Mouse (Mus musculus) ES-E14 (cell line): ENCODE results near the gene Fam222b. TPM values are rescaled to one million over a fixed set of nuclear protein-coding genes. Genes with fewer than 3 reads are reported as not detected.

Source experiments
- DNase-seq: peaks from one replicate; pipeline ENCODE4 v3.0.0-alpha.2; 2013; ENCODE audit warnings: low read depth, low spot score
- H3K27ac ChIP-seq: 2 replicates; pipeline ENCODE4 v1.5.1; 2012; ENCODE audit warnings: low read depth, mild to moderate bottlenecking, low read length, moderate library complexity, mixed read lengths; ENCODE audit not compliant: poor library complexity, insufficient read depth, severe bottlenecking
- H3K36me3 ChIP-seq: 2 replicates; pipeline ENCODE4 v1.6.1; 2012; ENCODE audit warnings: mild to moderate bottlenecking, low read length, moderate library complexity, mixed read lengths; ENCODE audit not compliant: control insufficient read depth, poor library complexity, insufficient read depth, severe bottlenecking
- H3K4me1 ChIP-seq, 2 experiments: fragments of 150-350 bp in 1 of 2; sonication (generic) in 1 of 2; 2 replicates each; pipeline ENCODE4 v1.6.1; 2012; ENCODE audit warnings: low read length in 2 of 2, mild to moderate bottlenecking in 1 of 2, mixed read lengths in 1 of 2; ENCODE audit not compliant: control insufficient read depth in 2 of 2, insufficient read depth in 2 of 2, poor library complexity in 1 of 2
- H3K4me3 ChIP-seq, 2 experiments: fragments of 150-350 bp in 1 of 2; sonication (generic) in 1 of 2; 2 replicates each; pipeline ENCODE4 v1.5.1; 2012; ENCODE audit warnings: low read length in 2 of 2, low read depth in 1 of 2, mild to moderate bottlenecking in 1 of 2, mixed read lengths in 1 of 2; ENCODE audit not compliant: insufficient read depth in 1 of 2, poor library complexity in 1 of 2, severe bottlenecking in 1 of 2
- H3K9ac ChIP-seq: 2 replicates; pipeline ENCODE4 v1.6.1; 2012; ENCODE audit warnings: low read depth, mild to moderate bottlenecking, low read length, mixed read lengths; ENCODE audit not compliant: poor library complexity, insufficient read depth, severe bottlenecking
- H3K9me3 ChIP-seq: fragments of 150-350 bp; sonication (generic); 2 replicates; pipeline ENCODE4 v1.6.1; 2012; ENCODE audit warnings: low read depth, mild to moderate bottlenecking, low read length; ENCODE audit not compliant: control insufficient read depth, insufficient read depth
- CHD2 ChIP-seq: IDR thresholded peaks from 2 replicates; pipeline ENCODE4 v1.6.1; 2014; ENCODE audit warnings: mild to moderate bottlenecking, low read depth, low read length, inconsistent platforms
- HCFC1 ChIP-seq: IDR thresholded peaks from 2 replicates; pipeline ENCODE4 v1.6.1; 2012; ENCODE audit warnings: low read length, inconsistent platforms, borderline replicate concordance; ENCODE audit not compliant: insufficient read depth
- MAFK ChIP-seq: IDR thresholded peaks from 2 replicates; pipeline ENCODE4 v1.6.1; 2014; ENCODE audit warnings: mild to moderate bottlenecking, low read depth, low read length, inconsistent platforms; ENCODE audit not compliant: insufficient read depth
- ZC3H11A ChIP-seq: IDR thresholded peaks from 2 replicates; pipeline ENCODE4 v1.6.1; 2012; ENCODE audit warnings: low read depth, mild to moderate bottlenecking, inconsistent platforms, low read length, borderline replicate concordance
- ZNF384 ChIP-seq: IDR thresholded peaks from 2 replicates; pipeline ENCODE4 v1.6.1; 2012; ENCODE audit warnings: low read depth, low read length, inconsistent platforms
- in situ Hi-C, 2 experiments: fragments of 600-800 bp; cut with MboI; formaldehyde crosslinking; loops; one replicate each; pipeline ENCODE4 v1.15.1; 2025; ENCODE audit warnings: low sequenced_read_pairs in 2 of 2, inconsistent platforms in 1 of 2; ENCODE audit not compliant: unreplicated experiment in 2 of 2
- total RNA-seq: library from RNA; depleted of rRNA; stranded (reverse); fragments of 300-350 nt; gene quantifications from 2 replicates; pipeline ENCODE4 v1.2.3, GENCODE M21; 2012

Fam222b gene
- total RNA-seq, 1 experiment = 11.7 TPM

GRCm38 (mm10) chr11:78174506-78174905, 80.0 kb downstream of the Fam222b start:
- no peak overlapping the region for H3K9ac ChIP-seq
- TF ChIP-seq ZC3H11A = no peak
- TF ChIP-seq MAFK = no peak
- no peak for TF ChIP-seq HCFC1
- no peak for TF ChIP-seq ZNF384
- TF ChIP-seq CHD2 = no peak
- no peak for DNase-seq
- H3K36me3 ChIP-seq = peaks cover 1% of the 10 kb centered on the region; the same call in 1 of the 2 replicates
- in situ Hi-C loops = no loop called here
- H3K9me3 ChIP-seq = no peaks in the 10 kb centered on the region
- H3K4me3 ChIP-seq = no peak overlapping the region
- no peak overlapping the region for H3K27ac ChIP-seq
- H3K4me1 ChIP-seq = peaks cover 0 to 16% of the 10 kb centered on the region in 2 experiments; a peak in 1 of 4 replicates

GRCm38 (mm10) chr11:78175771-78176401, 81.4 kb downstream of the Fam222b start:
- Histone ChIP-seq H3K9me3 (no peaks in the 10 kb centered on the region), H3K4me1 (peaks cover 0 to 10% of the 10 kb centered on the region in 2 experiments; a peak in 1 of 4 replicates), H3K4me3 (peak overlapping the region; percentile 88 to 90), H3K27ac (no peak overlapping the region), H3K36me3 (peaks cover 14% of the 10 kb centered on the region), H3K9ac (no peak overlapping the region)
- in situ Hi-C loops = no loop called here
- TF ChIP-seq MAFK (no peak), ZC3H11A (no peak), ZNF384 (peak; percentile 53), CHD2 (no peak)
- no peak for DNase-seq

GRCm38 (mm10) chr11:78176402-78176862, 82.0 kb downstream of the Fam222b start, which contains the start of the genes Nek8 and Tlcd1:
Nek8 (minus strand) TSS chr11:78176675.
Tlcd1 (plus strand) TSS chr11:78176711.
- DNase-seq = peak; percentile 94
- H3K9me3 ChIP-seq = no peaks in the 10 kb centered on the region
- H3K9ac ChIP-seq = peak within 1 kb of the TSS; percentile 84
- H3K4me3 ChIP-seq = peak within 1 kb of the TSS; percentile 88 to 90
- in situ Hi-C loops = no loop called here
- TF ChIP-seq CHD2 = no peak
- no peak for TF ChIP-seq ZC3H11A
- TF ChIP-seq HCFC1 = no peak
- no peak for TF ChIP-seq MAFK
- TF ChIP-seq ZNF384 = no peak
- H3K4me1 ChIP-seq = peaks cover 0 to 8% of the 10 kb centered on the region in 2 experiments; a peak in 1 of 4 replicates
- H3K36me3 ChIP-seq = peaks cover 20% of the 10 kb centered on the region
- H3K27ac ChIP-seq = peak within 1 kb of the TSS; percentile 79

GRCm38 (mm10) chr11:78176905-78177331, 82.5 kb downstream of the Fam222b start:
- Histone ChIP-seq H3K4me1 (peaks cover 0 to 7% of the 10 kb centered on the region in 2 experiments; a peak in 1 of 4 replicates), H3K4me3 (peak overlapping the region; percentile 88 to 90), H3K27ac (no peak overlapping the region), H3K36me3 (peaks cover 23% of the 10 kb centered on the region), H3K9me3 (no peaks in the 10 kb centered on the region), H3K9ac (peak overlapping the region; percentile 77)
- TF ChIP-seq CHD2 (no peak), ZNF384 (no peak), ZC3H11A (no peak), MAFK (no peak), HCFC1 (no peak)
- in situ Hi-C loops = no loop called here
- no peak for DNase-seq
